Mouse (Mus musculus): ENCODE results near the gene Olfr175-ps1.

The Olfr175-ps1 gene

GRCm38 (mm10) chr16:58826732-58827319 is at the start of gene Olfr175-ps1:
Gene Olfr175-ps1 (minus strand): TSS chr16:58826782.
- DNase-seq (ENCODE audit: low spot score), result no peak

DNA sequence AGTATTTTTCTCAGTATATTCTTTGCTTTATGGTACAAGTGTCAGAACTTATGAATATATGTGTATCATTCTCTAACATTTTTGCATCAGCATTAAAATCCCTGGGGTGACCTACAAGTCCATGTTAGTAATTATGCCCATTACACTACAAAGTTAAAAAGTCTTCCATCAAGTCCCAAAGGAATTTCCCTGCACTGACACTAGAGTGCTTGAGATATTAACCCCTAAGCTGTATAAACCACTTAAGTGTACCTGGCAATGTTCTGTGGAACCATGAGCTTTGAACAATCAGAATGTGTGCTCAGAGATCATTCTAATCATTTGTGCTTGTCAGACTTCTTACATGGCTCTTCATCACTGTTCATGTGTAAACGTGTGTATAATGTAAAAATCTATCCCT is 48.1 kb upstream of the Olfr175-ps1 start, which contains the start of gene Olfr177:
TSS of gene Olfr177 (minus strand) at position 101 of the 400 bp plus-strand sequence.
- no peak for DNase-seq (ENCODE audit: low spot score)

DNA sequence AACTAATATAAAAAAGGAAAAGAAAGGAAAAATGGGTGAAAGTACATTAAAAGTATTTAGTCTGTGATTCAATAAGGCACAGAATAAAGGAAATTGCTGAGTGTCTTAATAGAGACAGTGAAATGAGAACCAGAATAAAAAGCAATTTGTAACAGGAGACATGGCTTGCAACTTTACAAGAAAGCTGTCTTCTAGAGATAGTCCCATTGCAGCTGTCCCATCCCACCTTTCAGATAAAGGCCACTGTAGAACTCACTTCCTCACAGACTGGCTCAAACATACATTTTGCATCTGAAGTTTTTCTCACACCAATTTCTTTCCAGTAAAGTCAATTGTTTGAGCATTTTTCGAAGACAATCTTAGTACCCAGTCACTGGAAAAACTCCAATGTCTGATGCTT is 34.9 kb upstream of the Olfr175-ps1 start:
- no peak for DNase-seq (ENCODE audit: low spot score)

DNA sequence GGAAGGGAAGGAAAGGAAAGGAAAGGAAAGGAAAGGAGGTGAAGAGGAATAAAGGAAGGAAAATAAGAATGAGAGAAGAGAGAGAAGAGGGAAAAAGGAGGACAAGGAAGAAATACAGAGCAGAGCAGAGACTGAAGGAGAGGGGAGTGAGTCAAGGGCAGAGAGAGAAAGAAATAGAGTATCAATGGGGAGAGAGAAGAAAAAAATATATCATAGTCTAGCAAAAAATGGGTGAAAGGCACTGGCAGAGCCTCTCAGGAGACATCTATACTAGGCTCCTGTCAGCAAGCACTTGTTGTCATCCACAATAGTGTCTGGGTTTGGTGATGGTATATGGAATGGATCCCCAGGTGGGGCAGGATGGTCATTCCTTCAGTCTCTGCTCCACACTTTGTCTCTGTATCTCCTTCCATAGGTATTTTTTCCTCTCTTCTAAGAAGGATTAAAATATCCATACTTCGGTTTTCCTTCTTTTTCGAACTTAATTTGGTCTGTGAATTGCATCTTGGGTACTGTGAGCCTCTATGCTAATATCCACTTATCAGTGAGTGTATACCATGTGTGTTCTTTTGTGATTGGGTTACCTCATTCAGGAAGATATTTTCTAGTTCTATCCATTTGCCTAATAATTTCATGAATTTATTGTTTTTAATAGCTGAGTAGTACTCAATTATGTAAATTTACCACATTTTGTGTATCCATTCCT is 33.6 kb upstream of the Olfr175-ps1 start:
- no peak for DNase-seq (ENCODE audit: low spot score)

- no peak for DNase-seq (ENCODE audit: low spot score)
These were observed 26.4 kb downstream of the Olfr175-ps1 start, which contains the start of gene Olfr173 for GRCm38 (mm10) chr16:58800168-58800567. Gene Olfr173 (minus strand): TSS chr16:58800268.

Measured in T-cell, adult 2 months (primary cell).